Mouse (Mus musculus): ENCODE results near the gene Lep. TPM values are rescaled to one million over a fixed set of nuclear protein-coding genes. Genes with fewer than 3 reads are reported as not detected.

The Lep gene
- polyA plus RNA-seq, 1 experiment from 2014 or later, result not detected

DNA sequence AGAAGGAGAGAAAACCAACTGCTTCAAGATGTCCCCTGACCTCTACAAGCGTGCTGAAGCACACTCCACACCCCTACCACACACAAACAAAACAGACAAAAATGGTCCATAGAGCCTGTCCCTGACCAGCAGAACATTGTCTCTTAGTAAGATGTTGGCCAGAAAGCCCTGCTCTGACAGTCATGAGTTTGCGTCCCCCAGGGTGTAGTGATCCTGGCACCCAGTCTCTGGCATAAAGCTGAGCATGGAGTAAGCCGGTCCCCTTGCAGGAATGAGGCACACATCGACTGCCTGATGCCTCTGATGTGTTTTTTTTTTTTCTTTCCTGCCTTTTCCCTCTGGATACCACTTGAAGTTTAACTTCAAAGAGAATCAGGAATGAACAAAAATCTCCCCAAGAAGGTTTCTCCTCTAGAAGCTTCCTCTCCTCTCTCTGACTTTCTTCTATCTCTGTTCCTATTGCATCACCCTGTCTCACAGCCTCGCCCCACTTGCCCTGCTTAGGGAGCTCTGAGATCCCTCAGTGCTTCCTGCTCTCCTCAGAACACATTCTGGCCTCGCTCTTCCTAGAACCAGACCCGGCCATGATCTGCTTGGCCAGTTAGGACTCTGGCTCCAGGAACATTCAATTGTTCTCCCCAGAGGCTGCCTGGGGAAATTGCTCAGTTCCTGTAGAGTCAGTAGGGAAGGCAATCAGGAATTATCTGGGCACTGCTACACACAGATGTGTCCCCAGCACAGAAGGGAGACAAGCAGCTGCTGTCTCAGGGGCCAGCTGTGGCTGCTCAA, 28.1 kb downstream of the Lep start:
- Histone ChIP-seq H3K27me3 (ENCODE audit: control insufficient read depth, insufficient read depth, low read length) (no peaks in the 10 kb centered on the region), H3K36me3 (ENCODE audit: control insufficient read depth, insufficient read depth, low read length) (no peaks in the 10 kb centered on the region), H3K9me3 (ENCODE audit: control insufficient read depth, low read depth, low read length) (peaks cover 9% of the 10 kb centered on the region; the same call in 1 of the 2 replicates), H3K27ac (ENCODE audit: low read length) (no peak overlapping the region), H3K4me1 (ENCODE audit: control insufficient read depth, insufficient read depth, low read length) (no peaks in the 10 kb centered on the region), H3K4me3 (ENCODE audit: low read depth, low read length) (no peak overlapping the region), H3K4me2 (replicated peaks; ENCODE audit: low read depth, low read length) (no peak overlapping the region), H3K9ac (replicated peaks; ENCODE audit: low read depth, low read length) (no peak overlapping the region)
- ATAC-seq (ENCODE audit: insufficient number of reproducible peaks, insufficient read depth, low FRiP score, low read depth), result no peak
- WGBS, result 75% methylated on average over 7 of the region's 7 CpGs

DNA sequence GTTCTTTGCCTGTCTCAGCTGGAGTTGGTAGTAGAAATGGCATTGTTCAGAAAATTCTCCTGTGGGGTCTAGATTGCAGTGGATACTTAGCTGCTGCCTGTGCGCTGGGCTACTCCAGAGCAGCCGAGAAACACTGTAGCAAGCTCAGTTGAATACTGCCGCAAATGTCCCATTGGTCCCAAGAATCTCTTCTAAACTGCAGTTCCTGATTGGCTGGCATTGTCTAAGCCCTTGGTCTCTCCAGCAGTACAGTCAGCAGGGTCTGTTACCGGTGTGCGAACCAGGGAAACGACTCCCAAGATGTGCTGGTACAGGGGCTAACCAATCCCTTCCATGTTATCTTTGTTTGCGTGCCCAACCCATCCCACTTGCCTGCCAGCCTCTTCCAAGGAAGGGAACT, 32.2 kb downstream of the Lep start:
- no peak for ATAC-seq (ENCODE audit: insufficient number of reproducible peaks, insufficient read depth, low FRiP score, low read depth)
- Histone ChIP-seq H3K9ac (replicated peaks; ENCODE audit: low read depth, low read length) (no peak overlapping the region), H3K9me3 (ENCODE audit: control insufficient read depth, low read depth, low read length) (peaks cover 13% of the 10 kb centered on the region; the same call in 1 of the 2 replicates), H3K27ac (ENCODE audit: low read length) (no peak overlapping the region), H3K36me3 (ENCODE audit: control insufficient read depth, insufficient read depth, low read length) (no peaks in the 10 kb centered on the region), H3K4me3 (ENCODE audit: low read depth, low read length) (no peak overlapping the region), H3K27me3 (ENCODE audit: control insufficient read depth, insufficient read depth, low read length) (no peaks in the 10 kb centered on the region), H3K4me1 (ENCODE audit: control insufficient read depth, insufficient read depth, low read length) (no peaks in the 10 kb centered on the region), H3K4me2 (replicated peaks; ENCODE audit: low read depth, low read length) (no peak overlapping the region)
- 81% methylated on average over 7 of the region's 7 CpGs for WGBS

DNA sequence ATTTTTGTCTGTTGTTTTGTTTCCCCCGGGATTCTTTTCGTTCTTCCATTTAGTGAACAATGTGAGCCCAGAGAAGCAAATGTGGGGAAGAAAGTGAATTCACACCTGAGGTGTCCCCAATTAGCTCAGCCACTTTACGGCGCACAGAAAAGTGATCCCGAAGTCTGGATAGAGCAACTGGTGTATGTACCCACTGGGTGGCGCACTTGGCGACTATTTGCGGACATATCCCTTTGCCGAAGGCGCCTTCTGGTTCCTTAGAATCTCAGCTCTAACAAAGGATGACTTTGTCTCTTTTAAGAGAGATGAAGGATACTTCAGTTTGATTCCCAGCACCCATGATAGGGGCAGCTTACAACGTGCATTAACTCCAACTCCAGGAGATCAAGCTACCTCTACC, 32.9 kb downstream of the Lep start:
- Histone ChIP-seq H3K27ac (ENCODE audit: low read length) (no peak overlapping the region), H3K36me3 (ENCODE audit: control insufficient read depth, insufficient read depth, low read length) (no peaks in the 10 kb centered on the region), H3K4me2 (replicated peaks; ENCODE audit: low read depth, low read length) (no peak overlapping the region), H3K9ac (replicated peaks; ENCODE audit: low read depth, low read length) (no peak overlapping the region), H3K4me3 (ENCODE audit: low read depth, low read length) (no peak overlapping the region), H3K4me1 (ENCODE audit: control insufficient read depth, insufficient read depth, low read length) (no peaks in the 10 kb centered on the region), H3K27me3 (ENCODE audit: control insufficient read depth, insufficient read depth, low read length) (no peaks in the 10 kb centered on the region), H3K9me3 (ENCODE audit: control insufficient read depth, low read depth, low read length) (peaks cover 13% of the 10 kb centered on the region; the same call in 1 of the 2 replicates)
- 53% methylated on average over 11 of the region's 11 CpGs for WGBS
- ATAC-seq (ENCODE audit: insufficient number of reproducible peaks, insufficient read depth, low FRiP score, low read depth), result no peak

DNA sequence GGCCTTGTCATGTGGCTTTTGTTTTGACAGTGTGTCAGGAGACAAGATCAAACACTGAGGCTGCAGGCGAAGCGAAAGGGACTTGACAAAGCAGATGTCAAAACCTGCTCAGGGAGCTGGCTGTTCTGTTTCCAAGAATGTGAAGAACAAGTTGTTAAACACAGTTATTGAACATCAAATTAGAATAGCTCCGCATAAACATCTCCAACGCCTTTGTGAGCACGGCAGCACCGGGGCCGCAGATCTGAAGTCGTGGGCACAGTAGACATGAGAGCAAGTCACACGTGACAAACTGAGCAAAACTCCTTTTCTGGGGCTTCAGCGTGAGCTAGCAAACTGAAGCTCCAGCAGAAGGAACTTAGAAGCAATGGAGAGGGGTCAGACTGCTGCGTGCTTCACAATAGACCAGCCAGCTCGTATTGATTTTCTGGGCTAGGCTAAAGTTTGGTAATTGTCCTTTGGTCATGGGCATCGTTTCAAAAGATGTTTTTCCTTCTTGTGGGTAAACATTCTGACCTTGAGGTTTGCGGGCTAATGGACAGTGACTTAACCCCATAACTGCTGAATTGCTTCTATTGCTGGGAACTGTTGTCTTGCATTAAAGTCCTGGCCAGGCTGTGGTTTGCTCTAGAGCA, 39.6 kb downstream of the Lep start:
- ATAC-seq (ENCODE audit: insufficient number of reproducible peaks, insufficient read depth, low FRiP score, low read depth), result no peak

DNA sequence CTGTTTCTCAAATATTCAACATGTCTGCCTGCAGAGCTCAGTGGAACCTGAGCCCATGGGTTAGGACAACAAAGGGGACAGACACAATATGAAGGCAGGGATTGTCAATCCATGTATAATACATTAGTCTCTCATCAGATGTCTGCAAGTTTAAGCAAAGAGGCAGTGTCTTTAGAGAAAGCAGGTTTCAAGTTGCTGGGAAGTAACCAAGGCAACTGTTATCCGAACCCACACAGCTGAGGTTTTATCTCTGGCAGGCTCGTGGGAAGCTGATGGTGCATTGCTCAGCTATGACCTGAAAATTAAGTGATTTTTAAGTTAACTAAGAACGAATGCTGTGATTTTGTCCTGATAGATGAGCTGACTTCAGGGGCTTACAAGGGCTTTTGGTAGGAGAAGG, 40.4 kb downstream of the Lep start:
- no peaks in the 10 kb centered on the region for H3K9me3 ChIP-seq (ENCODE audit: control insufficient read depth, low read depth, low read length)
- ATAC-seq (ENCODE audit: insufficient number of reproducible peaks, insufficient read depth, low FRiP score, low read depth), result no peak
- H3K9ac ChIP-seq (replicated peaks; ENCODE audit: low read depth, low read length), result no peak overlapping the region
- H3K4me2 ChIP-seq (replicated peaks; ENCODE audit: low read depth, low read length), result no peak overlapping the region
- 14% methylated on average over 3 of the region's 3 CpGs for WGBS
- no peaks in the 10 kb centered on the region for H3K36me3 ChIP-seq (ENCODE audit: control insufficient read depth, insufficient read depth, low read length)
- H3K4me1 ChIP-seq (ENCODE audit: control insufficient read depth, insufficient read depth, low read length), result no peaks in the 10 kb centered on the region
- H3K27me3 ChIP-seq (ENCODE audit: control insufficient read depth, insufficient read depth, low read length), result no peaks in the 10 kb centered on the region
- H3K4me3 ChIP-seq (ENCODE audit: low read depth, low read length), result no peak overlapping the region
- no peak overlapping the region for H3K27ac ChIP-seq (ENCODE audit: low read length)

More for the DNA sequence above, 39.6 kb downstream of the Lep start:
- H3K4me2 ChIP-seq (replicated peaks; ENCODE audit: low read depth, low read length), result no peak overlapping the region
- no peak overlapping the region for H3K4me3 ChIP-seq (ENCODE audit: low read depth, low read length)
- no peaks in the 10 kb centered on the region for H3K36me3 ChIP-seq (ENCODE audit: control insufficient read depth, insufficient read depth, low read length)
- H3K4me1 ChIP-seq (ENCODE audit: control insufficient read depth, insufficient read depth, low read length), result no peaks in the 10 kb centered on the region
- no peaks in the 10 kb centered on the region for H3K9me3 ChIP-seq (ENCODE audit: control insufficient read depth, low read depth, low read length)
- no peak overlapping the region for H3K27ac ChIP-seq (ENCODE audit: low read length)
- no peak overlapping the region for H3K9ac ChIP-seq (replicated peaks; ENCODE audit: low read depth, low read length)
- no peaks in the 10 kb centered on the region for H3K27me3 ChIP-seq (ENCODE audit: control insufficient read depth, insufficient read depth, low read length)
- WGBS, result 51% methylated on average over 14 of the region's 14 CpGs

DNA sequence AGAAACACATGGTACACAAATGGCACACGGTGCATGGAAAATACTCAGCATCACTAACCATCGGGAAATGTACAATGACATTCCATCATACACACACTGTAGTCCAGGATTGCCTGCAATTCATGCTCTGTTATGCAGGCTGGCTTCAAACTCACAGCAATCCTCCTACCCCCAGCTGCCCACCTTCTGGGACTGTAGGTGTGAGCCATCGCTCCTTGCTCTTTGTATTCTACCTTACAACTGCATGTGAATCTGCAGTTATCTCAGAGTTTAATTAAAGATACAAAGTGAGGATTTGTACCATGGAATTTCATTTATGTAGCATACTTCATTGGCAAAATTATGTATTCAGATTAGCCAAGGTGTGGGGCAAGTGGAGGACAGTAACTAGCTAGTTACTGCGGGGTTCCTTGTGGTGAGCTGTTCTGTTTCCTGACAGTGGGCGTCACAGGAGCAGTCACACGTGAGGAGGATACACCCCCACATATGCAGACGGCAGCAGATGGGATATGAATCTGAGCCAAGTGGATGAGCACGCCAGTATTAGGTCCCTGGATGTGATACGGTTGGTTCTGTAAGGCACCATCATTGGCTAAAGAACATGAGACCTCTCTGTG, 41.3 kb downstream of the Lep start:
- no peaks in the 10 kb centered on the region for H3K27me3 ChIP-seq (ENCODE audit: control insufficient read depth, insufficient read depth, low read length)
- no peak overlapping the region for H3K4me2 ChIP-seq (replicated peaks; ENCODE audit: low read depth, low read length)
- H3K4me1 ChIP-seq (ENCODE audit: control insufficient read depth, insufficient read depth, low read length), result no peaks in the 10 kb centered on the region
- H3K36me3 ChIP-seq (ENCODE audit: control insufficient read depth, insufficient read depth, low read length), result no peaks in the 10 kb centered on the region
- H3K9ac ChIP-seq (replicated peaks; ENCODE audit: low read depth, low read length), result no peak overlapping the region
- H3K4me3 ChIP-seq (ENCODE audit: low read depth, low read length), result no peak overlapping the region
- no peak for ATAC-seq (ENCODE audit: insufficient number of reproducible peaks, insufficient read depth, low FRiP score, low read depth)
- H3K27ac ChIP-seq (ENCODE audit: low read length), result no peak overlapping the region
- H3K9me3 ChIP-seq (ENCODE audit: control insufficient read depth, low read depth, low read length), result no peaks in the 10 kb centered on the region
- WGBS, result 83% methylated on average over 9 of the region's 9 CpGs

DNA sequence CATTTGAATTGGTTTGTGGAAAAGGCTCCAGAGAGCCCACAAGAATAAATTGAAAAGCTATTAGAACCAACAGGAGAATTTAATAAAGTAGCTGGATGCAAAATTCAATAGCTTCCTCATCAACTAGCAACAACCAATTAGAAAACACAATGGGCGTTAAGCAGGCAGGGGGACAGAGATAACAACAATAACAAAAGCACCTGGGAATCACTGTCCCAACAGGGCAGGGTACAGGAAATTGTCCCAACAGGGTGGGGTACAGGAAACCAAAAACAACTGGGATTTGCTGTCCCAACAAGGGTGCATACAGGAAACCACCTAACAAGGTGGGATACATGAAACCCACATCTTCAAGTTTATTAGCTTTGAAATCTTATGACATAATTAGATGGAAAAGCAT, 48.4 kb downstream of the Lep start:
- H3K27ac ChIP-seq (ENCODE audit: low read length), result no peak overlapping the region
- no peaks in the 10 kb centered on the region for H3K36me3 ChIP-seq (ENCODE audit: control insufficient read depth, insufficient read depth, low read length)
- no peak overlapping the region for H3K4me2 ChIP-seq (replicated peaks; ENCODE audit: low read depth, low read length)
- H3K27me3 ChIP-seq (ENCODE audit: control insufficient read depth, insufficient read depth, low read length), result no peaks in the 10 kb centered on the region
- ATAC-seq (ENCODE audit: insufficient number of reproducible peaks, insufficient read depth, low FRiP score, low read depth), result no peak
- H3K9me3 ChIP-seq (ENCODE audit: control insufficient read depth, low read depth, low read length), result peaks cover 16% of the 10 kb centered on the region
- H3K4me1 ChIP-seq (ENCODE audit: control insufficient read depth, insufficient read depth, low read length), result no peaks in the 10 kb centered on the region
- H3K4me3 ChIP-seq (ENCODE audit: low read depth, low read length), result no peak overlapping the region
- 71% methylated on average over 1 of the region's 1 CpGs for WGBS
- H3K9ac ChIP-seq (replicated peaks; ENCODE audit: low read depth, low read length), result no peak overlapping the region

DNA sequence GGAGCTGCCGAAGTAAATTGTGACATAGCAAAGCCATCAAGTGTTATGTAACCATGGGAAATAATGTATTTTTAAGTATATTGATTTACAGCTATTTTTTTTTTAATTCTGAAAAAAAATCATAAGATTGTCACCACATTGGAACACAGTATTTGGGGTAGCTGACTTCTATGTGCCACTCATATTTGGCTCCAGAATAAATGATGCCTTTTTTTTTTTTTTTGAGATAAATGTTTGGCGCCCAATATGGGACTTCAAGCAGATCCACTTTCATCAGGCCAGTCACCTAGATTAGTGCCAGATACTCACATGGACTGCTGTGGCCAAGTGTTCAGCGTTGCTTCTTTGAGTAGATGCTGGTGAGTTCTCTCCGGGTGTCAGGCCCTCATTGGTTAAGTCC, 51.5 kb downstream of the Lep start:
- H3K4me3 ChIP-seq (ENCODE audit: low read depth, low read length), result no peak overlapping the region
- H3K4me1 ChIP-seq (ENCODE audit: control insufficient read depth, insufficient read depth, low read length), result no peaks in the 10 kb centered on the region
- H3K4me2 ChIP-seq (replicated peaks; ENCODE audit: low read depth, low read length), result no peak overlapping the region
- no peak overlapping the region for H3K9ac ChIP-seq (replicated peaks; ENCODE audit: low read depth, low read length)
- WGBS, result 89% methylated on average over 4 of the region's 4 CpGs
- H3K9me3 ChIP-seq (ENCODE audit: control insufficient read depth, low read depth, low read length), result peaks cover 16% of the 10 kb centered on the region
- H3K27ac ChIP-seq (ENCODE audit: low read length), result no peak overlapping the region
- no peaks in the 10 kb centered on the region for H3K36me3 ChIP-seq (ENCODE audit: control insufficient read depth, insufficient read depth, low read length)
- ATAC-seq (ENCODE audit: insufficient number of reproducible peaks, insufficient read depth, low FRiP score, low read depth), result no peak
- H3K27me3 ChIP-seq (ENCODE audit: control insufficient read depth, insufficient read depth, low read length), result no peaks in the 10 kb centered on the region
